ENCODE assay signal across 8 mouse cellular contexts in genomic region chr9:100644071-100644771, GRCm38 (mm10). TPM values are rescaled to one million over a fixed set of nuclear protein-coding genes. Genes with fewer than 3 reads are reported as not detected.
DNase-seq lines count a peak whose midpoint lies in the region; ATAC-seq and TF ChIP-seq lines count a peak whose summit lies in the region.

No protein-coding gene starts in this region.

- TF ChIP-seq CTCF in cortical plate, adult 2 months (IDR thresholded peaks at IDR 0.05; ENCODE audit: extremely low read depth, insufficient read depth, low read length) = no peak

- H3K27ac ChIP-seq in cortical plate, adult 2 months (ENCODE audit: insufficient read depth, low read length) = peak overlapping the region; percentile 99

- DNase-seq in gastrocnemius, postnatal 14 days = peak; percentile 69
- peak; percentile 15 to 45 for DNase-seq in left cerebral cortex, adult 9 months (ENCODE audit: low spot score in 2 of 2)
- DNase-seq in right cerebral cortex, adult 2 months (ENCODE audit: low spot score in 2 of 2) = peak; percentile 38 to 54
- peak; percentile 31 for DNase-seq in urinary bladder, postnatal 10 days (ENCODE audit: low spot score)

- ATAC-seq in activated CD4-positive, CD25-positive, alpha-beta regulatory T cell, adult 4 months = peak; percentile 13
- ATAC-seq in inflammation-experienced regulatory T-cells, adult 6 months = peak; percentile 11
- ATAC-seq in megakaryocyte, adult 5-6 weeks (ENCODE audit: poor library complexity, severe bottlenecking) = peak; percentile 26

- H3K4me3 ChIP-seq in cortical plate, adult 2 months (ENCODE audit: insufficient read depth, low read length) = peak overlapping the region; percentile 61

- peaks cover 2% of the 10 kb centered on the region; the same call in 1 of the 2 replicates for H3K4me1 ChIP-seq in cortical plate, adult 2 months (ENCODE audit: control insufficient read depth, insufficient read depth, low read length)

- intact Hi-C loops in gastrocnemius, postnatal 14 days (cut with DNase I; ENCODE audit: low total_unique reads) = loop anchor here (5.0 kb wide), 1 partner anchor 97 kb away; the partner anchor contains the start of gene Nck1

- TF ChIP-seq POLR2A in cortical plate, adult 2 months (IDR thresholded peaks at IDR 0.05; ENCODE audit: extremely low read depth, insufficient read depth, low read length) = no peak

RNA-seq across cellular contexts. Expression of gene Stag1, which starts 46.6 kb away (rescaled TPM):
- 10 to 100 TPM; 72.6 to 89.9 TPM for polyA plus RNA-seq in activated CD4-positive, CD25-positive, alpha-beta regulatory T cell, adult 4 months (2017; shearing (Covaris generic))
- 26.7 and 30.4 TPM in 2 replicates for polyA plus RNA-seq in cortical plate, adult 2 months (2012; rRNA removed)
- 10 to 100 TPM; 24.2 to 27.9 TPM for total RNA-seq in gastrocnemius, postnatal 14 days (2021)
- polyA plus RNA-seq in inflammation-experienced regulatory T-cells, adult 6 months (2017; shearing (Covaris generic)) = 100 to 1,000 TPM in 1 of 3 experiments, 10 to 100 TPM in 2; 87.7 to 100 (median 92.5) TPM
- total RNA-seq in megakaryocyte, adult 5-6 weeks (2015) = 71.4 and 76.5 TPM in 2 replicates
- total RNA-seq in megakaryocyte, adult 5-6 weeks (2017) = 93.7 and 102 TPM in 2 replicates

Comparison
In these comparisons a context has a peak if more than half of its experiments do, and no peak if none do; other contexts are left out.
1. Peak in every context shown above with its lines: DNase-seq, ATAC-seq, H3K4me3 ChIP-seq and H3K27ac ChIP-seq.